Mouse (Mus musculus) hindbrain, embryonic 16.5 days (tissue): ENCODE measurements around the gene Ccdc155. TPM values are rescaled to one million over a fixed set of nuclear protein-coding genes. Genes with fewer than 3 reads are reported as not detected.

Experiments
- ATAC-seq: fragments of 200-750 bp; cut with Nextera tagmentation; 2 replicates; pipeline ENCODE4 v1.8.0; 2017; ENCODE audit warnings: moderate TSS enrichment, moderate library complexity
- H3K27ac ChIP-seq: fragments of 300-500 bp; sonication (generic); 2 replicates; pipeline ENCODE4 v1.5.1; 2014; ENCODE audit warnings: low read depth, mild to moderate bottlenecking, control low read depth, low read length, moderate library complexity
- H3K27me3 ChIP-seq: fragments of 300-500 bp; sonication (generic); replicated peaks from 2 replicates; pipeline ENCODE4 v1.6.1; 2014; ENCODE audit warnings: low read length; ENCODE audit not compliant: control insufficient read depth, insufficient read depth
- H3K36me3 ChIP-seq: fragments of 300-500 bp; sonication (generic); 2 replicates; pipeline ENCODE4 v1.6.1; 2014; ENCODE audit warnings: mild to moderate bottlenecking, low read length, moderate library complexity, mixed read lengths; ENCODE audit not compliant: control insufficient read depth, insufficient read depth
- H3K4me1 ChIP-seq: fragments of 300-500 bp; sonication (generic); 2 replicates; pipeline ENCODE4 v1.6.1; 2014; ENCODE audit warnings: low read depth, low read length; ENCODE audit not compliant: control insufficient read depth, insufficient read depth
- H3K4me2 ChIP-seq: fragments of 300-500 bp; sonication (generic); 2 replicates; pipeline ENCODE4 v1.6.1; 2014; ENCODE audit warnings: mild to moderate bottlenecking, low read length, control low read depth, moderate library complexity
- H3K4me3 ChIP-seq: fragments of 300-500 bp; sonication (generic); 2 replicates; pipeline ENCODE4 v1.5.1; 2014; ENCODE audit warnings: mild to moderate bottlenecking, low read length, control low read depth, moderate library complexity
- H3K9ac ChIP-seq: fragments of 300-500 bp; sonication (generic); 2 replicates; pipeline ENCODE4 v1.6.1; 2014; ENCODE audit warnings: low read depth, mild to moderate bottlenecking, control low read depth, low read length, moderate library complexity
- H3K9me3 ChIP-seq: fragments of 300-500 bp; sonication (generic); 2 replicates; pipeline ENCODE4 v1.6.1; 2014; ENCODE audit warnings: mild to moderate bottlenecking, low read length, moderate library complexity; ENCODE audit not compliant: control insufficient read depth
- WGBS: fragments of 180-500 bp; shearing (Covaris S2); extraction: QIAGEN DNeasy Blood & Tissue Kit; methylation state at CpG from one replicate; pipeline ENCODE4 v1.1.7; 2014; 5-methylcytosine and 5-hydroxymethylcytosine counted together
- polyA plus RNA-seq: library from polyadenylated mRNA; unstranded; fragments of >200 nt; fragmentation: Nextera tagmentation; extraction: Ambion mirVana; gene quantifications from 2 replicates; pipeline ENCODE4 v1.2.1, GENCODE M21; 2015

Ccdc155 gene
- polyA plus RNA-seq, 1 experiment from 2014 or later, result 0.54 TPM

- no peaks in the 10 kb centered on the region for H3K9me3 ChIP-seq
- no peaks in the 10 kb centered on the region for H3K27me3 ChIP-seq
- H3K4me1 ChIP-seq, result peaks cover 5% of the 10 kb centered on the region
- ATAC-seq, result no peak
- no peak overlapping the region for H3K4me2 ChIP-seq
- H3K4me3 ChIP-seq, result no peak overlapping the region
- 25% methylated on average over 6 of the region's 6 CpGs for WGBS
- H3K27ac ChIP-seq, result no peak overlapping the region
- H3K36me3 ChIP-seq, result no peaks in the 10 kb centered on the region
- no peak overlapping the region for H3K9ac ChIP-seq
Observed at GRCm38 (mm10) chr7:45149545-45149944, 55.1 kb downstream of the Ccdc155 start.

GRCm38 (mm10) chr7:45148534-45149098 lies 56.1 kb downstream of the Ccdc155 start:
- Histone ChIP-seq H3K27ac (no peak overlapping the region), H3K4me1 (peaks cover 4% of the 10 kb centered on the region), H3K27me3 (no peaks in the 10 kb centered on the region), H3K36me3 (no peaks in the 10 kb centered on the region), H3K4me3 (no peak overlapping the region), H3K9ac (no peak overlapping the region), H3K9me3 (no peaks in the 10 kb centered on the region), H3K4me2 (no peak overlapping the region)
- ATAC-seq, result no peak
- 66% methylated on average over 4 of the region's 4 CpGs for WGBS

- Histone ChIP-seq H3K4me3 (no peak overlapping the region), H3K4me1 (no peaks in the 10 kb centered on the region; the same call in 1 of the 2 replicates), H3K36me3 (no peaks in the 10 kb centered on the region), H3K4me2 (no peak overlapping the region), H3K9ac (no peak overlapping the region), H3K27me3 (no peaks in the 10 kb centered on the region), H3K9me3 (no peaks in the 10 kb centered on the region), H3K27ac (no peak overlapping the region)
- 89% methylated on average over 11 of the region's 11 CpGs for WGBS
- no peak for ATAC-seq
Observed at GRCm38 (mm10) chr7:45147899-45148298, 56.8 kb downstream of the Ccdc155 start.

GRCm38 (mm10) chr7:45147267-45147666 lies 57.4 kb downstream of the Ccdc155 start:
- Histone ChIP-seq H3K27me3 (no peaks in the 10 kb centered on the region), H3K4me3 (no peak overlapping the region), H3K4me2 (no peak overlapping the region), H3K27ac (no peak overlapping the region), H3K9me3 (no peaks in the 10 kb centered on the region), H3K9ac (no peak overlapping the region), H3K4me1 (no peaks in the 10 kb centered on the region; the same call in 1 of the 2 replicates), H3K36me3 (no peaks in the 10 kb centered on the region)
- no peak for ATAC-seq
- WGBS, result 91% methylated on average over 11 of the region's 11 CpGs

- no peak overlapping the region for H3K27ac ChIP-seq
- no peak for ATAC-seq
Observed at GRCm38 (mm10) chr7:45145460-45145859, 59.2 kb downstream of the Ccdc155 start.

GRCm38 (mm10) chr7:45144368-45145174 lies 60.1 kb downstream of the Ccdc155 start:
- no peak for ATAC-seq
- Histone ChIP-seq H3K4me3 (no peak overlapping the region), H3K36me3 (no peaks in the 10 kb centered on the region), H3K27me3 (no peaks in the 10 kb centered on the region), H3K4me2 (no peak overlapping the region), H3K27ac (no peak overlapping the region), H3K4me1 (no peaks in the 10 kb centered on the region), H3K9me3 (no peaks in the 10 kb centered on the region), H3K9ac (0 out of 2 replicates have a peak overlapping the region, but pooled peaks have one; percentile 3)
- 88% methylated on average over 13 of the region's 13 CpGs for WGBS

More at GRCm38 (mm10) chr7:45145460-45145859, 59.2 kb downstream of the Ccdc155 start:
- Histone ChIP-seq H3K36me3 (no peaks in the 10 kb centered on the region), H3K27me3 (no peaks in the 10 kb centered on the region), H3K4me1 (no peaks in the 10 kb centered on the region), H3K4me2 (no peak overlapping the region), H3K4me3 (no peak overlapping the region), H3K9ac (no peak overlapping the region), H3K9me3 (no peaks in the 10 kb centered on the region)
- WGBS, result 93% methylated on average over 8 of the region's 8 CpGs

GRCm38 (mm10) chr7:45141914-45142313 lies 62.8 kb downstream of the Ccdc155 start:
- Histone ChIP-seq H3K4me2 (no peak overlapping the region), H3K36me3 (no peaks in the 10 kb centered on the region), H3K4me1 (no peaks in the 10 kb centered on the region), H3K9ac (no peak overlapping the region), H3K27me3 (no peaks in the 10 kb centered on the region), H3K4me3 (no peak overlapping the region), H3K27ac (no peak overlapping the region), H3K9me3 (no peaks in the 10 kb centered on the region)
- no peak for ATAC-seq
- 94% methylated on average over 5 of the region's 5 CpGs for WGBS

- H3K4me2 ChIP-seq, result no peak overlapping the region
- no peaks in the 10 kb centered on the region for H3K36me3 ChIP-seq
- no peak overlapping the region for H3K4me3 ChIP-seq
- no peaks in the 10 kb centered on the region for H3K9me3 ChIP-seq
- H3K9ac ChIP-seq, result no peak overlapping the region
- no peak overlapping the region for H3K27ac ChIP-seq
- no peaks in the 10 kb centered on the region for H3K27me3 ChIP-seq
- WGBS, result 87% methylated on average over 3 of the region's 3 CpGs
- H3K4me1 ChIP-seq, result no peaks in the 10 kb centered on the region
- no peak for ATAC-seq
Observed at GRCm38 (mm10) chr7:45141319-45141718, 63.4 kb downstream of the Ccdc155 start.

GRCm38 (mm10) chr7:45139904-45140723 lies 64.6 kb downstream of the Ccdc155 start:
- Histone ChIP-seq H3K4me3 (no peak overlapping the region), H3K9me3 (no peaks in the 10 kb centered on the region), H3K36me3 (no peaks in the 10 kb centered on the region), H3K9ac (no peak overlapping the region; the same call in 1 of the 2 replicates), H3K4me2 (no peak overlapping the region), H3K27ac (no peak overlapping the region), H3K27me3 (no peaks in the 10 kb centered on the region), H3K4me1 (no peaks in the 10 kb centered on the region)
- WGBS, result 77% methylated on average over 8 of the region's 8 CpGs
- ATAC-seq, result no peak
